Mouse (Mus musculus) lung, embryonic 14.5 days (tissue): ENCODE results near the gene Tepsin. TPM values are rescaled to one million over a fixed set of nuclear protein-coding genes. Genes with fewer than 3 reads are reported as not detected.

Source experiments
- ATAC-seq: fragments of 200-750 bp; cut with Nextera tagmentation; 2 replicates; pipeline ENCODE4 v1.8.0; 2017; ENCODE audit warnings: mild to moderate bottlenecking, moderate TSS enrichment, moderate library complexity; ENCODE audit not compliant: insufficient read depth
- DNase-seq: peaks from one replicate; pipeline ENCODE4 v3.0.0-alpha.2; 2015
- H3K27ac ChIP-seq: fragments of 300-500 bp; sonication (generic); 2 replicates; pipeline ENCODE4 v1.5.1; 2014; ENCODE audit warnings: low read depth, mild to moderate bottlenecking, moderate library complexity
- H3K27me3 ChIP-seq: fragments of 300-500 bp; sonication (generic); 2 replicates; pipeline ENCODE4 v1.6.1; 2014; ENCODE audit warnings: low read length, control low read depth; ENCODE audit not compliant: insufficient read depth
- H3K36me3 ChIP-seq: fragments of 300-500 bp; sonication (generic); 2 replicates; pipeline ENCODE4 v1.6.1; 2014; ENCODE audit warnings: control low read depth; ENCODE audit not compliant: insufficient read depth
- H3K4me1 ChIP-seq: fragments of 300-500 bp; sonication (generic); 2 replicates; pipeline ENCODE4 v1.6.1; 2014; ENCODE audit warnings: antibody characterized with exemption, control low read depth; ENCODE audit not compliant: insufficient read depth
- H3K4me2 ChIP-seq: fragments of 300-500 bp; sonication (generic); 2 replicates; pipeline ENCODE4 v1.6.1; 2014; ENCODE audit warnings: mild to moderate bottlenecking
- H3K4me3 ChIP-seq: fragments of 300-500 bp; sonication (generic); 2 replicates; pipeline ENCODE4 v1.5.1; 2014; ENCODE audit warnings: low read depth, low read length
- H3K9ac ChIP-seq: fragments of 300-500 bp; sonication (generic); 2 replicates; pipeline ENCODE4 v1.6.1; 2014
- H3K9me3 ChIP-seq: fragments of 300-500 bp; sonication (generic); 2 replicates; pipeline ENCODE4 v1.6.1; 2016; ENCODE audit warnings: low read depth, low read length, control low read depth
- CTCF ChIP-seq: IDR thresholded peaks from 2 replicates; pipeline ENCODE4 v1.5.1; 2016; ENCODE audit warnings: antibody characterized with exemption, low read depth
- WGBS: fragments of 180-500 bp; shearing (Covaris S2); extraction: QIAGEN DNeasy Blood & Tissue Kit; methylation state at CpG from one replicate; pipeline ENCODE4 v1.1.7; 2014; 5-methylcytosine and 5-hydroxymethylcytosine counted together
- polyA plus RNA-seq: library from polyadenylated mRNA; unstranded; fragments of >200 nt; fragmentation: Nextera tagmentation; extraction: Ambion mirVana; gene quantifications from 2 replicates; pipeline ENCODE4 v1.2.1, GENCODE M21; 2014

Gene Tepsin
- polyA plus RNA-seq, 1 experiment from 2014 or later: 17.1 TPM

DNA sequence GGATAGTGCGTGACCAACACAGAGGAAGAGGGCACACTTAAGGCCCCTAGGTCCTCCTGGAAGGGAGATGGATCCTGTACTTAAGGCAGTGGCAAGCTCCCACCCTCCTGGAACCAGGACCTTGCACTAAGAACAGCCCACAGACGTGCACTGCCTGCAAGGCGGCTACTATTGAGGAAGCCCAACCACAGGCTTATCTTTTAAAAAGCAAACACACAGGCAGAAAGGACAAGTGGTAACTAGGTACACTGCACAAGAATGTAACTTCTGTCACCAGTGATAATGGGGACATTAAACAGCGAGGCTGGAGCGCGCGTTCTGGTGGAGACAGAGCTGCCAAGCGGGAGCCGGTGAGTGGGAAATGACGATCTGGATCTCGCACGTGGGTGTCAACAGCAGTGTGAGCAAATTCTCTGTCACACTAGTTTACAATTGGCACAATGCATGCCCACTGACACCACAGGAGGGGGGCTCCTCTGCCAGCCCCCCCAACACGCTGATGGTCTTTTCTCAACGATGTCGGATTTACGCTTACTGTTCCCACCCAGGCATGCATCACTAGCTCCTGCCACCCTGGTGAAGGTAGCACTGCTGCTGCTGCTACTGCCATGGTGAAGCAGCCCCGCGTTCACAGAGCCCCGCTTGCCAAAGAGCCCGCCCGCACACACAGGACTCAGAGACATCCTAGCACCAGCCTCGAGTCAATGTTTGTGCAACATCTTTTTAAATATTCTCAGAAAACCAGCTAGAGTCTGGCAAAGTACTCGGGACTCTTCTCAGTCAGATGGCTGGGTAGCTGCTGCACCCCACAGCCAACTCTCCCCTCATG, 38.5 kb upstream of the Tepsin start:
- Histone ChIP-seq H3K4me1 (peaks cover 9% of the 10 kb centered on the region), H3K36me3 (peaks cover 49% of the 10 kb centered on the region; the same call in 1 of the 2 replicates), H3K27me3 (no peaks in the 10 kb centered on the region), H3K9ac (peak overlapping the region; percentile 13; the same call in 1 of the 2 replicates), H3K4me3 (no peak overlapping the region), H3K27ac (peak overlapping the region; percentile 18; the same call in 1 of the 2 replicates), H3K9me3 (no peaks in the 10 kb centered on the region), H3K4me2 (peak overlapping the region; percentile 44; the same call in 1 of the 2 replicates)
- no peak for TF ChIP-seq CTCF
- peak; percentile 42 for DNase-seq
- WGBS: 49% methylated on average over 23 of the region's 23 CpGs
- ATAC-seq: peak; percentile 36; the same call in 1 of the 2 replicates

DNA sequence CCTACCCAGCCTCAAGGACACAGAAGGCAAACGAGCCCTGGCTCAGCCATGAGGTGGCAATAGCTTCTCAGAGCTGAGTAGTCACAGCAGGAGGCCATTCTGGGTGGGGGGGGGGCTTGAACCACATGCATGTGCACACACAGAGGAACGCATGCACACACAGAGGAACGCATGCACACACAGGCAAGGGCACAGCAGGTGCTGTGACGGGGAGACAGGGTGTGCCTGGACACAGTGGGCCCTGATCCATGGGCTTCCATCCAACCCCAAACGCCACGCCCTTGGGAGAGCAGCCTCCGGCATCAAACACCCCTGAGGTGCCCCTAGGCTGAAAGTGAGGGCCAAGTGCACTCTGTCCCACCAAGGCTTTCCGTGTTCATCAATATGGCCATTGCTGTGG, 37.7 kb upstream of the Tepsin start:
- 72% methylated on average over 8 of the region's 8 CpGs for WGBS
- peaks cover 9% of the 10 kb centered on the region for H3K4me1 ChIP-seq
- H3K9me3 ChIP-seq: no peaks in the 10 kb centered on the region
- H3K27ac ChIP-seq: peak overlapping the region; percentile 9; the same call in 1 of the 2 replicates
- H3K4me3 ChIP-seq: no peak overlapping the region
- no peak for TF ChIP-seq CTCF
- 0 out of 2 replicates have a peak overlapping the region, but pooled peaks have one; percentile 12 for H3K4me2 ChIP-seq
- H3K27me3 ChIP-seq: no peaks in the 10 kb centered on the region
- DNase-seq: no peak
- no peak overlapping the region for H3K9ac ChIP-seq
- ATAC-seq: no peak
- H3K36me3 ChIP-seq: peaks cover 57% of the 10 kb centered on the region; the same call in 1 of the 2 replicates

DNA sequence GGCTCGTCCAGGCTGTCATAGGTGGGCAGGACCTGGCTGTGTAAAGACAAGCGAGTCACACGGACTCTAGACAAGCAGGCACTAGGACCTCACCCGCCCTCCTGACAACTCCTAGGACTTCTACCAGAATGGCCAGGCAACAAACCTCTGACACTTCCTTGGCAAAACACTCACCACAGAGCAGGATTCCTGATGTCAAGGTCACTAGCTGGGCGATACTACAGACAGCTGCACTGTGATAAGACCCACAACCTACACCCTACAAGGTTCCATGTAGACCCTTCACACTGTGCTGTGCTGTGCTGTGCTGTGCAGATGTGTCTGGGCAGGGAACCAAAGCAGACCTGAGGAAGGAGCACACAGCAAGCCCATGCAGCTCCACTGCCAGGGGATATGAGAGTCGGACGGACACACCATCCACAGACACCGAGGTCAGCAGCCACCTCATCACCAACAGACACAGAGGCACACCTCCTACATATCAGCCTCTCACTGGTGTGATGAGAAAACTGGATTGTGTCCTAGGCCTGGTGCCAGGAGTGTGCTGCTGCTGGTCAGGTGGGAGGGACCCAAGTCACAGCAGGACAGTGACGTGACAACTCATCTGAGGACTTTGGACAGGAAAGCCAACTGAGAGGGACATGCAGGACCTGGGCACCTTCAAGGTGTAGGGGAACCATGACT, 36.5 kb upstream of the Tepsin start:
- peaks cover 9% of the 10 kb centered on the region for H3K4me1 ChIP-seq
- no peak for DNase-seq
- H3K27ac ChIP-seq: no peak overlapping the region
- H3K4me2 ChIP-seq: no peak overlapping the region
- TF ChIP-seq CTCF: no peak
- no peak overlapping the region for H3K9ac ChIP-seq
- no peak for ATAC-seq
- peaks cover 58% of the 10 kb centered on the region; the same call in 1 of the 2 replicates for H3K36me3 ChIP-seq
- no peak overlapping the region for H3K4me3 ChIP-seq
- WGBS: 77% methylated on average over 9 of the region's 9 CpGs
- no peaks in the 10 kb centered on the region for H3K27me3 ChIP-seq
- no peaks in the 10 kb centered on the region for H3K9me3 ChIP-seq

DNA sequence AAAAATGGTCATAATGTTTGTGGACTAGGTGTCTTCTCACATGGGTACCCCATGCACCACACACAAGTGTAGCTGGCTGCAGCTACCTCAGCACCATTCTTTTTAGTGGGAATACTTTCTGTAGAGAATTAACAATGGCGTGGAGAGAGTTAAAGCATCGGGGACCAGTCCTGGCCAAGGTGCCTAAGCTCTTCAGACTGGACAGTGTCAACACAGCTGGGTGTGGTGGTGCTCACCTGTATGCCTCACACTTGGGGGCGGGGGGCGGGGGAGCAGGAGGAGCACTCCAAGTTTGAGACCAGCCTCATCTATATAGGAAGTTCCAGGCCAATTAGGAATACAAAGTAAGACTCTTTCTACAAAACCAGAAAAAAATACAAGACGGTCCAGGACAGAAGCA, 35.6 kb upstream of the Tepsin start:
- no peak overlapping the region for H3K27ac ChIP-seq

DNA sequence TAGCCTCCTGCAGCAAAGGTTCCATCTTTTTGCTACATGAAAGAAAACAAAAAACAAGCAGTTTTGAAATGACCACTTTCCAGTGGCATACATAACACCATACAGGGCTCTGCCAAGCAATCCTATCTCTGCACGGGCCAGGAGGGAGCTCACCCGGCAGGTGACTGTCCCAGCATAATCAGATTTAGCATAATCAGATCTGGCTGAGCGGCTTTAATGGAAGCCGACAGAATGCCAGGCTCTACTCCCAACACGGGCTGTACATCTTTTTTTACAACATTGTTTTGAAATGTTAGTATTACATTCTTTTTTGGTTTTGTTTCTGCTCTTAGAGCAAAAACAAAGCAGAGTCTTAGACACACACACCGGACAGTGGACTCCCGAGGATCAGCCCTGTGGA, 30.8 kb upstream of the Tepsin start:
- H3K36me3 ChIP-seq: peaks cover 66% of the 10 kb centered on the region
- no peak for ATAC-seq

More for the DNA sequence above, 35.6 kb upstream of the Tepsin start:
- Histone ChIP-seq H3K9ac (no peak overlapping the region), H3K27me3 (no peaks in the 10 kb centered on the region), H3K4me2 (no peak overlapping the region), H3K36me3 (peaks cover 59% of the 10 kb centered on the region), H3K4me1 (peaks cover 9% of the 10 kb centered on the region), H3K9me3 (no peaks in the 10 kb centered on the region), H3K4me3 (no peak overlapping the region)
- no peak for TF ChIP-seq CTCF
- DNase-seq (no peak), ATAC-seq (no peak)
- 69% methylated on average over 5 of the region's 5 CpGs for WGBS

DNA sequence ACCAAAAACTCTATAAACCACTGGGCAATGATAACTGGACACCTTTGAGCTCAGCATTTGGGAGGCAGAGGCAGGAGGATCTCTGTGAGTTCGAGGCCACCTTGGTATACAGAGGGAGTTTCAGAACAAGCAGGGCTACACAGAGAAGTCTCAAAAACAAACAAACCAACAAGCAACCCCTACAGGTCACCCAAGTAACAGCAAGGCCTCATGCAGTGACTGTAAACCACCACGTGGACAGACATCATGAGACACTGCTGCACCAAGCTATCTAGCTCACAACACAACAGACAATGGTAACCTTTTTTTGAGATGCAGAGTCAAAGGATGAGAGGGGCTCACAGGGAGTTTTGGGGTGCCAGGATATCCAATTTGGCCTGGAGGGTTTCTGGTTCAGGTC, 28.3 kb upstream of the Tepsin start:
- H3K9me3 ChIP-seq: no peaks in the 10 kb centered on the region
- H3K4me3 ChIP-seq: no peak overlapping the region
- WGBS: 90% methylated on average over 2 of the region's 2 CpGs
- peaks cover 53% of the 10 kb centered on the region for H3K36me3 ChIP-seq
- no peaks in the 10 kb centered on the region for H3K4me1 ChIP-seq
- no peak for TF ChIP-seq CTCF
- H3K4me2 ChIP-seq: no peak overlapping the region
- H3K27ac ChIP-seq: no peak overlapping the region
- no peaks in the 10 kb centered on the region for H3K27me3 ChIP-seq
- ATAC-seq: no peak
- H3K9ac ChIP-seq: no peak overlapping the region
- DNase-seq: no peak

More for the DNA sequence above, 30.8 kb upstream of the Tepsin start:
- H3K9ac ChIP-seq: no peak overlapping the region; the same call in 1 of the 2 replicates
- no peak overlapping the region for H3K4me3 ChIP-seq
- H3K9me3 ChIP-seq: no peaks in the 10 kb centered on the region
- H3K4me2 ChIP-seq: no peak overlapping the region
- no peaks in the 10 kb centered on the region for H3K4me1 ChIP-seq
- DNase-seq: no peak
- no peak overlapping the region for H3K27ac ChIP-seq
- 86% methylated on average over 7 of the region's 7 CpGs for WGBS
- TF ChIP-seq CTCF: no peak
- no peaks in the 10 kb centered on the region for H3K27me3 ChIP-seq

DNA sequence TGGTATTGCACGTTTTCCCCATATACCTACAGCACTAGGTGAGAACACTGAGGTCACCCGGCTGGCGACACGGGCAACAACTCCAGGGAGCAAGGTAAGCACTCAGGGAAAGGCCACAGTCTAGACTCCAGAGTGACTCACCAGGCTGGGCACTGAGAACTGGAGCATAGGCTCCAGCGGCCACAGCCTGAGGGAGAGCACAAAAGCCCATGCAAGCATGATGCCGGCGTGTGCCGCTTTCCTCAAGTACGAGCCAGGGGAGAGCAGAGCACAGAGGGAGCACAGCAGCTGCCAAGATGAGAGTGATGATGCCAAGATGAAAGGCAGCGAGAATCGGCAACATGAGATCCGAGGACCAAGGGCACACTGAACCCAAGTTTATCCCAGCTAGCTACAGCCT, 23.6 kb upstream of the Tepsin start:
- Histone ChIP-seq H3K4me2 (no peak overlapping the region), H3K36me3 (peaks cover 43% of the 10 kb centered on the region), H3K27me3 (no peaks in the 10 kb centered on the region), H3K4me3 (no peak overlapping the region), H3K4me1 (no peaks in the 10 kb centered on the region), H3K27ac (no peak overlapping the region), H3K9ac (no peak overlapping the region), H3K9me3 (no peaks in the 10 kb centered on the region)
- ATAC-seq: no peak
- no peak for TF ChIP-seq CTCF
- no peak for DNase-seq
- WGBS: 81% methylated on average over 12 of the region's 12 CpGs
